Mouse (Mus musculus): Measurements from ENCODE around the gene N4bp3. TPM values are rescaled to one million over a fixed set of nuclear protein-coding genes. Genes with fewer than 3 reads are reported as not detected.
"Not testable (repeated sequence)": the region's sequence is repeated elsewhere in the genome, so short reads cannot be mapped to it uniquely, and the experiment has no call there.

The N4bp3 gene
- polyA plus RNA-seq, 1 experiment from 2014 or later, result 12.9 TPM

DNA sequence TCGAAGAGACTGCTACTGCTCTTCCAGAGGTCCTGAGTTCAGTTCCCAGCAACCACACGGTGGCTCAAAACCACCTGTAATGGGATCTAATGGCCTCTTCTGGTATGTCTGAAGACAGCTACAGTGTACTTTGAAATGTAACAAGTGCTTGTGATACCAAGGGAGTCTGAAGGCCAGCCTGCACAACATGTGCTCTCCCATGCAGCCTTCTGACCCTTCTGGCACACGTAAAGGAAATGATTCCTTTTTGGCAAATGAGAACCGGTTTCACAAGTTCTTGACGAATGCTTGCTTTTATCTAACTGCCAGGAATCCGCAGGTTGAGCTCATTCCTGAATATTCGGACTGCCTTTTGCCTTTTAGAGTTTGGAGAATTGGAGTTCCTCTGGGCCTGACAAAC is 35.5 kb downstream of the N4bp3 start:
- peak overlapping the region; percentile 50 for H3K4me2 ChIP-seq (ENCODE audit: low read length)
- ATAC-seq, result no peak
- H3K4me1 ChIP-seq (replicated peaks; ENCODE audit: control insufficient read depth, insufficient read depth, low read length), result peaks cover 12% of the 10 kb centered on the region
- 50% methylated on average over 7 of the region's 7 CpGs for WGBS
- H3K9me3 ChIP-seq (ENCODE audit: control insufficient read depth, low read length), result no peaks in the 10 kb centered on the region
- H3K27ac ChIP-seq (ENCODE audit: low read length), result no peak overlapping the region
- H3K9ac ChIP-seq (replicated peaks; ENCODE audit: low read depth, low read length), result no peak overlapping the region; the same call in 1 of the 2 replicates
- no peaks in the 10 kb centered on the region for H3K36me3 ChIP-seq (ENCODE audit: control insufficient read depth, insufficient read depth)
- peak overlapping the region; percentile 31; the same call in 1 of the 2 replicates for H3K4me3 ChIP-seq (replicated peaks; ENCODE audit: low read length)
- H3K27me3 ChIP-seq (replicated peaks; ENCODE audit: control insufficient read depth, insufficient read depth, low read length), result no peaks in the 10 kb centered on the region

GRCm38 (mm10) chr11:51614256-51614655 is 36.4 kb downstream of the N4bp3 start:
- Histone ChIP-seq H3K9me3 (ENCODE audit: control insufficient read depth, low read length) (no peaks in the 10 kb centered on the region), H3K4me1 (replicated peaks; ENCODE audit: control insufficient read depth, insufficient read depth, low read length) (peaks cover 10% of the 10 kb centered on the region), H3K36me3 (ENCODE audit: control insufficient read depth, insufficient read depth) (no peaks in the 10 kb centered on the region), H3K9ac (replicated peaks; ENCODE audit: low read depth, low read length) (no peak overlapping the region), H3K27me3 (replicated peaks; ENCODE audit: control insufficient read depth, insufficient read depth, low read length) (no peaks in the 10 kb centered on the region), H3K27ac (ENCODE audit: low read length) (no peak overlapping the region), H3K4me2 (ENCODE audit: low read length) (no peak overlapping the region), H3K4me3 (replicated peaks; ENCODE audit: low read length) (no peak overlapping the region)
- no peak for ATAC-seq
- 80% methylated on average over 8 of the region's 8 CpGs for WGBS

- not testable (repeated sequence) for H3K4me2 ChIP-seq (ENCODE audit: low read length); H3K9me3 ChIP-seq (ENCODE audit: control insufficient read depth, low read length); ATAC-seq; H3K9ac ChIP-seq (replicated peaks; ENCODE audit: low read depth, low read length); H3K27ac ChIP-seq (ENCODE audit: low read length); H3K36me3 ChIP-seq (ENCODE audit: control insufficient read depth, insufficient read depth); H3K27me3 ChIP-seq (replicated peaks; ENCODE audit: control insufficient read depth, insufficient read depth, low read length); H3K4me3 ChIP-seq (replicated peaks; ENCODE audit: low read length)
- peaks cover 11% of the 10 kb centered on the region for H3K4me1 ChIP-seq (replicated peaks; ENCODE audit: control insufficient read depth, insufficient read depth, low read length)
- 89% methylated on average over 5 of the region's 5 CpGs for WGBS
Measured at GRCm38 (mm10) chr11:51609940-51610339, 40.7 kb downstream of the N4bp3 start.

DNA sequence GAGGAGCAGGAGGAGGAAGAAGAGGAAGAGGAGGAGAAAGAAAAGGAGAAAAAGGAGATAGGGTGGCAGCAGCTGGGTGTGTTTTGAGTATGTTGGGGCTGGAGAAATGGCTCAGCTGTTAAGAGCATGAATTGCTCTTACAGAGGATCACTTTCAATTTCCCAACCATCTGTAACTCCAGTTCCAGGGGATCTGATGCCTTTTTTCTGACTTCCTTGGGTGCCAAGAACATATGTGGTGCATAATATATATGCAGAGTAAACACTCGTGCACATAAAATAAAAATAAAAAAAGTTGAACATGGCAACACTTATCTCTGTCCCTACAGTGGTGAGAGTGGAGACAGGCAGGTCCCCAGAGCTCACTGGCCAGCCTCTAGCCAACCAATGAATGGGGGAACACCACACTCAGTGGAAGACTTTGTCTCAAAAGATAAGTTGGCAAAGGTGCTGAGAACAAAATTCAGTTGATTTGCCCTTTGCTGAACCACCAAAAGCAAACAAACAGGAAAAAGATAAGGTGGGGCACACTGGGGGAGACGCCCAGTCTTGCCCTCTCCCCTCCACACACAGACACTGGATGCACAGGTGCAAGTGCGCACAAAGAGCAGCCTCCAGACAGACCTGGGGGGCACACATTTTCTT is 41.3 kb downstream of the N4bp3 start:
- no peak overlapping the region for H3K27ac ChIP-seq (ENCODE audit: low read length)
- H3K36me3 ChIP-seq (ENCODE audit: control insufficient read depth, insufficient read depth), result peaks cover 4% of the 10 kb centered on the region; the same call in 1 of the 2 replicates
- ATAC-seq, result no peak
- peaks cover 16% of the 10 kb centered on the region for H3K4me1 ChIP-seq (replicated peaks; ENCODE audit: control insufficient read depth, insufficient read depth, low read length)
- no peaks in the 10 kb centered on the region for H3K27me3 ChIP-seq (replicated peaks; ENCODE audit: control insufficient read depth, insufficient read depth, low read length)
- H3K9ac ChIP-seq (replicated peaks; ENCODE audit: low read depth, low read length), result no peak overlapping the region
- H3K9me3 ChIP-seq (ENCODE audit: control insufficient read depth, low read length), result no peaks in the 10 kb centered on the region
- 79% methylated on average over 3 of the region's 3 CpGs for WGBS
- H3K4me3 ChIP-seq (replicated peaks; ENCODE audit: low read length), result no peak overlapping the region
- H3K4me2 ChIP-seq (ENCODE audit: low read length), result no peak overlapping the region

DNA sequence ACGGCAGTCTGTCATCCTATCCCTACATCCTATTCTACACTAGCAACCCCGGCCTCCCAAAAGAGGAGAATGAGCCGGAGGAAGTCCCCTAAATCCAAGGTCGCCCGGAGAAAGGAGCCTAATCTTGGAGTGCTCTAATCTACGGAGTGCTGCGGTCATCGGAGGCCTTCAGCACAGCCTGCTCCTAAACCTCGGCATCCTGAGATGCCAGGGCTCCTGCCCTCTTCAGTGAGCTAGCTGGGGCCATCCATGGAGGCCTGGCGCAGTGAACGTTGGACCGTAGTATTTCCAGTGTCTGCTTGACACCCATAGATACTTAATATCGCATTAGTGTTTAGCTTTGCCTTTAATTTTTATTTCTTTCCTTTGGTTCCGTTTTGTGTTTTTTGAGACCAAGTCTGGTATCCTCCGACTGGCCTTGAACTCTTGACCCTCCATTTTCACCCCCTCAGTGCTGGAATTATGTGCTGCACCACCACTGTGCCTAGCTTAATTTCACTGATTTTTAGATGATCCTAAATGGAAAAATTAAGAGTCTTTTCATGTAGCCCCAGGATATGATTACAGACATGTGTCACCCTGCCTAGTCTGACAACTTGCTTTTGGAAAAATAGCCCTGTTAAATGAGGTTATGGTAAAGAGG is 43.4 kb downstream of the N4bp3 start:
- H3K4me1 ChIP-seq (replicated peaks; ENCODE audit: control insufficient read depth, insufficient read depth, low read length), result peaks cover 37% of the 10 kb centered on the region
- WGBS, result 10% methylated on average over 15 of the region's 15 CpGs
- H3K36me3 ChIP-seq (ENCODE audit: control insufficient read depth, insufficient read depth), result peaks cover 24% of the 10 kb centered on the region
- H3K27me3 ChIP-seq (replicated peaks; ENCODE audit: control insufficient read depth, insufficient read depth, low read length), result no peaks in the 10 kb centered on the region
- peak; percentile 51; the same call in 1 of the 2 replicates for ATAC-seq
- H3K9ac ChIP-seq (replicated peaks; ENCODE audit: low read depth, low read length), result peak overlapping the region; percentile 86
- H3K4me2 ChIP-seq (ENCODE audit: low read length), result peak overlapping the region; percentile 85
- no peaks in the 10 kb centered on the region for H3K9me3 ChIP-seq (ENCODE audit: control insufficient read depth, low read length)
- H3K4me3 ChIP-seq (replicated peaks; ENCODE audit: low read length), result peak overlapping the region; percentile 71
- peak overlapping the region; percentile 90 for H3K27ac ChIP-seq (ENCODE audit: low read length)

DNA sequence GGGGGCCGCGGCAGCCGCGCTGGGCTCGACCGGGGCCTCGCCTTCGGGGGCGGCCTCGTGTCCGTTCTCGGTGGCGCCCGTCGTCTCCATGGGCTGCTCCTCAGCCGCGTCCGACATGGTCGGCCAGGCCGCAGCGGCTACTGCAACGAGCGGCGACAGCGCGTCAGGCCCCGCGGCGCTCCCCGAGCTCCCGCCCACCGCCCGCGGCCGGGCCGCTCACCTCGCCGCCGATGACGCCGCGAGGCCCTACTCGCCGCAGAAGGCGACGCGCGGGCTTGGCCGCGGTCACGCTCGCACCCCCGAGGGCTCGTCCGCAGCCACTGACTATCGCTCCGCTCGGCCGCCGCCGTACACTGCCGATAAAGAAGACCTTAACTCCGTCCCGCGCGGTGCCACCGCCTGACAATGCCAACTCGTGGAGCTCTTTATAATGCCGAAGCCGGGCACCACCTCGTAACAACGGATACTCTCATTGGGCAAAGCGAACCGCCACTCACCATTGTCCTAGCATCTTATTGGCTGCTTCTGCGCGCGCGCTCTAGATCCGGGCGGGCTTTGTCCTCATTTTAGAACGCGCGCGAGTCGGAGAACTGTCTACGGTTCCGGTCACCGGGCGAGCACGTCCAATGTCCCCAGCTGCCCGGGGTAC is 44.1 kb downstream of the N4bp3 start, which contains the start of gene Hnrnpab:
Gene Hnrnpab, minus strand, starts transcription at position 401 of the 649 bp plus-strand sequence.
- Histone ChIP-seq H3K27ac (ENCODE audit: low read length) (peak within 1 kb of the TSS; percentile 93), H3K4me3 (replicated peaks; ENCODE audit: low read length) (peak within 1 kb of the TSS; percentile 71), H3K27me3 (replicated peaks; ENCODE audit: control insufficient read depth, insufficient read depth, low read length) (no peaks in the 10 kb centered on the region), H3K9ac (replicated peaks; ENCODE audit: low read depth, low read length) (peak within 1 kb of the TSS; percentile 97), H3K4me1 (replicated peaks; ENCODE audit: control insufficient read depth, insufficient read depth, low read length) (peaks cover 40% of the 10 kb centered on the region), H3K4me2 (ENCODE audit: low read length) (peak within 1 kb of the TSS; percentile 85), H3K9me3 (ENCODE audit: control insufficient read depth, low read length) (no peaks in the 10 kb centered on the region), H3K36me3 (ENCODE audit: control insufficient read depth, insufficient read depth) (peaks cover 31% of the 10 kb centered on the region)
- ATAC-seq, result peak; percentile 96
- WGBS, result under 1% methylated on average over 87 of the region's 91 CpGs

- Histone ChIP-seq H3K4me2 (ENCODE audit: low read length) (peak overlapping the region; percentile 59), H3K9me3 (ENCODE audit: control insufficient read depth, low read length) (no peaks in the 10 kb centered on the region), H3K4me3 (replicated peaks; ENCODE audit: low read length) (peak overlapping the region; percentile 71), H3K27ac (ENCODE audit: low read length) (peak overlapping the region; percentile 93), H3K36me3 (ENCODE audit: control insufficient read depth, insufficient read depth) (peaks cover 38% of the 10 kb centered on the region), H3K27me3 (replicated peaks; ENCODE audit: control insufficient read depth, insufficient read depth, low read length) (no peaks in the 10 kb centered on the region), H3K4me1 (replicated peaks; ENCODE audit: control insufficient read depth, insufficient read depth, low read length) (peaks cover 46% of the 10 kb centered on the region), H3K9ac (replicated peaks; ENCODE audit: low read depth, low read length) (peak overlapping the region; percentile 97)
- peak; percentile 61 for ATAC-seq
- under 1% methylated on average over 66 of the region's 81 CpGs for WGBS
Measured at GRCm38 (mm10) chr11:51605602-51606446, 44.8 kb downstream of the N4bp3 start.

GRCm38 (mm10) chr11:51602253-51602652 is 48.4 kb downstream of the N4bp3 start:
- no peak overlapping the region for H3K4me3 ChIP-seq (replicated peaks; ENCODE audit: low read length)
- no peak overlapping the region for H3K27ac ChIP-seq (ENCODE audit: low read length)
- H3K9me3 ChIP-seq (ENCODE audit: control insufficient read depth, low read length), result no peaks in the 10 kb centered on the region
- 82% methylated on average over 3 of the region's 3 CpGs for WGBS
- H3K27me3 ChIP-seq (replicated peaks; ENCODE audit: control insufficient read depth, insufficient read depth, low read length), result no peaks in the 10 kb centered on the region
- no peak for ATAC-seq
- peaks cover 41% of the 10 kb centered on the region for H3K4me1 ChIP-seq (replicated peaks; ENCODE audit: control insufficient read depth, insufficient read depth, low read length)
- no peak overlapping the region for H3K4me2 ChIP-seq (ENCODE audit: low read length)
- H3K36me3 ChIP-seq (ENCODE audit: control insufficient read depth, insufficient read depth), result peaks cover 62% of the 10 kb centered on the region
- no peak overlapping the region for H3K9ac ChIP-seq (replicated peaks; ENCODE audit: low read depth, low read length)

Data from forebrain, embryonic 16.5 days (tissue).